Mouse (Mus musculus): ENCODE results near the gene Faah. TPM values are rescaled to one million over a fixed set of nuclear protein-coding genes. Genes with fewer than 3 reads are reported as not detected.

Gene Faah
- polyA plus RNA-seq (2015; fragmentation: Nextera tagmentation; extraction: Ambion mirVana) = 23.8 and 27.5 TPM in 2 replicates

DNA sequence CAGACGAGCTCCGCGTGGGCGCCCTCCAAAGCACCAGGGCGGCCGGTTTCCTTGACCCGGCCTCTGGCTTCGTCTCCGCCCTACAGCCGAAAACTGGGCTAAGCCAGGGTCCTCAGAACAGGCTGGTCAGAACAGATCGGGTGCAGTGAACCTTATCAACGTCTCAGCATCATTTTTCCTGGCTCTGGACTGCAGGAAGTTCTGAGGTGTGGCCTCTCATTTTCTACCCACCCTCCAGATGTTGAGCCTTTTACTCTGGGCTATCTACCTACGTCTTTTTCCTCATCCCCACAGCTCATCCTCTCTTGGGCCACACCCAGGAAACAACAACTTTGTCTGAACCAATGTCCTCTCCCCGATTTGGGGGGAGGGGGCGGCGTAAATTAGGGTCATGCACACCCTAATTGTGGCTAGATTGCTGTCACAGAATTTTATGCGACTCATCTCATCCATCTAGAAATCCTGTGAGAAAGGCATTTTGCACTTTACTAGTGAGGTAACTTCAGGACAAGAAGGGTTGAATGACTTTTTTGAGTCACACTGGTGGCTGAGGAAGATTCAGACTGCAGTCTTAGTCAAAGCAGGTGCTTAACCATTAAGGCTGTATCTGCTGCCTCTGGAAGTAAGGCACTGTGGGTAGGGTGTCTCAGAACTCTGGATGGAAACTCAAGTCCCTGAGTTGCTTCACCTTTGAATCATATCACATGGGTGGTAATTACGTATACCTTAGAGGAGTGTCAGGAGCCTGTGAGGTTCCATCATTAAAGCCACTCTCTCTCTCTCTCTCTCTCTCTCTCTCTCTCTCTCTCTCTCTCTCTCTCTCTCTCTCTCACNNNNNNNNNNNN, at the start of gene Faah:
Gene Faah (minus strand): TSS at position 25 of the 845 bp plus-strand sequence.
- 7% methylated on average over 18 of the region's 18 CpGs for WGBS
- H3K27ac ChIP-seq (ENCODE audit: low read depth, low read length) = peak within 1 kb of the TSS; percentile 80
- H3K27me3 ChIP-seq (replicated peaks; ENCODE audit: control insufficient read depth, insufficient read depth, low read length) = peaks cover 7% of the 10 kb centered on the region
- H3K4me3 ChIP-seq (ENCODE audit: low read length) = peak within 1 kb of the TSS; percentile 82
- H3K9ac ChIP-seq (ENCODE audit: low read depth, low read length) = peak within 1 kb of the TSS; percentile 89
- H3K9me3 ChIP-seq (ENCODE audit: control insufficient read depth, low read length) = no peaks in the 10 kb centered on the region
- no peaks in the 10 kb centered on the region for H3K36me3 ChIP-seq (ENCODE audit: control insufficient read depth, insufficient read depth, low read length)
- no peak; the same call in 1 of the 2 replicates for ATAC-seq
- H3K4me1 ChIP-seq (ENCODE audit: control insufficient read depth, insufficient read depth, low read depth, low read length) = peaks cover 4% of the 10 kb centered on the region
- H3K4me2 ChIP-seq (ENCODE audit: low read length) = peak within 1 kb of the TSS; percentile 95

- 35% methylated on average over 1 of the region's 1 CpGs for WGBS
- no peak for ATAC-seq
Observed at GRCm38 (mm10) chr4:116063855-116064254, 46.1 kb upstream of the Faah start.

DNA sequence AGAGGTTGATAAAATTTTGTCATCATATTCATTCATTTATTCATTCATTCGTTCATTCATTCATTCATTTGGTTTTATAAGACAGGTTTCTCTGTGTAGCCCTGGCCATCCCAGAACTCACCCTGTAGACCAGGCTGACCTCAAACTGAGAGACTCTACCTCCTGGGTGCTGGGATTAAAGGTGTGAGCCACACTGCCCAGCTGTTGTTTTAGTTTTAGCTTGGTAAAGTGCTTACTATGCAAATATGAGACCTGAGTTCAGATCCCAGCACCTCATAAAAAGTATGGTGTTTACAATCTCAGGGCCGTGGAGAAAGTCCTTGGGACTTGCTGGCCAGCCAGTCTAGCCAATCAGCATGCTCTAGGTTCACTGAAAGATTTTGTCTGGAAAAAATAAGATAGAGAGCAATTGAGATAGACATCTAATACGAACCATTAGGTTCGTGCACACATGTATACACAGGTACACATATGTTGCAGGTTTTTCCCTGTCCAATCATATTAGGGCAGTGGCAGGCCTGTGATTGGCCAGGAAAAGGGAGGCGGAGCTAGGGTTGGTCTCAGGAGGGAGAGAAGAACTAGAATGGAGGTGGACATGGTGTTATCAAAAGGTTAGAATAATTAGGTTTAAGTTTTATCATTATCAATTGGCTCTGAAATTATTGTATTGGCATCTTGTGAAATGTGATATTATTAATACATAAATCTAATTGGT, 41.4 kb upstream of the Faah start:
- ATAC-seq = no peak
- Histone ChIP-seq H3K4me3 (ENCODE audit: low read length) (no peak overlapping the region), H3K27me3 (replicated peaks; ENCODE audit: control insufficient read depth, insufficient read depth, low read length) (no peaks in the 10 kb centered on the region), H3K4me2 (ENCODE audit: low read length) (no peak overlapping the region), H3K36me3 (ENCODE audit: control insufficient read depth, insufficient read depth, low read length) (no peaks in the 10 kb centered on the region), H3K4me1 (ENCODE audit: control insufficient read depth, insufficient read depth, low read depth, low read length) (peaks cover 4% of the 10 kb centered on the region; the same call in 1 of the 2 replicates), H3K9ac (ENCODE audit: low read depth, low read length) (no peak overlapping the region), H3K27ac (ENCODE audit: low read depth, low read length) (no peak overlapping the region), H3K9me3 (ENCODE audit: control insufficient read depth, low read length) (no peaks in the 10 kb centered on the region)
- 81% methylated on average over 5 of the region's 5 CpGs for WGBS

More at GRCm38 (mm10) chr4:116063855-116064254, 46.1 kb upstream of the Faah start:
- Histone ChIP-seq H3K27me3 (replicated peaks; ENCODE audit: control insufficient read depth, insufficient read depth, low read length) (no peaks in the 10 kb centered on the region), H3K4me1 (ENCODE audit: control insufficient read depth, insufficient read depth, low read depth, low read length) (no peaks in the 10 kb centered on the region), H3K4me2 (ENCODE audit: low read length) (no peak overlapping the region), H3K36me3 (ENCODE audit: control insufficient read depth, insufficient read depth, low read length) (peaks cover 13% of the 10 kb centered on the region), H3K27ac (ENCODE audit: low read depth, low read length) (no peak overlapping the region), H3K9ac (ENCODE audit: low read depth, low read length) (no peak overlapping the region), H3K9me3 (ENCODE audit: control insufficient read depth, low read length) (no peaks in the 10 kb centered on the region), H3K4me3 (ENCODE audit: low read length) (no peak overlapping the region)

GRCm38 (mm10) chr4:116057559-116057958, 39.8 kb upstream of the Faah start:
- 8% methylated on average over 1 of the region's 1 CpGs for WGBS
- no peak overlapping the region for H3K27ac ChIP-seq (ENCODE audit: low read depth, low read length)
- H3K9me3 ChIP-seq (ENCODE audit: control insufficient read depth, low read length) = no peaks in the 10 kb centered on the region
- H3K4me3 ChIP-seq (ENCODE audit: low read length) = no peak overlapping the region
- no peak overlapping the region for H3K9ac ChIP-seq (ENCODE audit: low read depth, low read length)
- H3K27me3 ChIP-seq (replicated peaks; ENCODE audit: control insufficient read depth, insufficient read depth, low read length) = no peaks in the 10 kb centered on the region
- H3K4me1 ChIP-seq (ENCODE audit: control insufficient read depth, insufficient read depth, low read depth, low read length) = peaks cover 10% of the 10 kb centered on the region; the same call in 1 of the 2 replicates
- no peak for ATAC-seq
- H3K36me3 ChIP-seq (ENCODE audit: control insufficient read depth, insufficient read depth, low read length) = no peaks in the 10 kb centered on the region
- no peak overlapping the region for H3K4me2 ChIP-seq (ENCODE audit: low read length)

DNA sequence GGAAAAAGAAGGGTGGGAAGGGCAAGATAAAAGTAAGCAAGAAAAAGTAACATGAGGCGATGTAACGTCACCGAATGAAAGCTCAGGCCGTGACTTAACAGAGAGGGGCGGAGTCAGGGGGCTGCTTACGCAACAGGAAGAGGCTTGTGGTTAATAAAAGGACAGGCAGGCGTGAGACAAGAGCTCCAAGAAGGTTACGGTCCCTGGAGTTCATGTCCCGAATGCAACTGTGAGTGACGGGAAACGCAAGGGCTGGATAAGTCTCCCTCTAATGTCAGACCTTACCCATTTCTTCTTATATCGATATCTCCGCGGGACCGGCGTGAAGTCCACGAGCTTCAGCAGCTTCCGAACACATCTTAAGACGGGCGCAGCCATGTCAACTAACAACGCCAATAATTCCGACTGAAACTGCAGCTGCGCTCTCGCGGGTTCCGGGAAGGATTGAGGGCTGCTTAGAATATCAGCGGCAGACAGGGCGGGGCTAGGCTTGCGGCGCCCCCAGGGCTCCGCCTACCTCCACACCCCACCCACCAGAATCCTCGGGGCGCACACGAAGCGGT, 35.8 kb upstream of the Faah start, which contains the start of gene Nsun4:
Gene Nsun4 (minus strand): TSS at position 478 of the 563 bp plus-strand sequence.
- peak within 1 kb of the TSS; percentile 72 for H3K9ac ChIP-seq (ENCODE audit: low read depth, low read length)
- peak within 1 kb of the TSS; percentile 86 for H3K27ac ChIP-seq (ENCODE audit: low read depth, low read length)
- H3K36me3 ChIP-seq (ENCODE audit: control insufficient read depth, insufficient read depth, low read length) = no peaks in the 10 kb centered on the region
- peak within 1 kb of the TSS; percentile 63 for H3K4me3 ChIP-seq (ENCODE audit: low read length)
- peak within 1 kb of the TSS; percentile 65 for H3K4me2 ChIP-seq (ENCODE audit: low read length)
- WGBS = under 1% methylated on average over 35 of the region's 35 CpGs
- peak; percentile 96 for ATAC-seq
- H3K9me3 ChIP-seq (ENCODE audit: control insufficient read depth, low read length) = no peaks in the 10 kb centered on the region
- H3K27me3 ChIP-seq (replicated peaks; ENCODE audit: control insufficient read depth, insufficient read depth, low read length) = no peaks in the 10 kb centered on the region
- peaks cover 12% of the 10 kb centered on the region; the same call in 1 of the 2 replicates for H3K4me1 ChIP-seq (ENCODE audit: control insufficient read depth, insufficient read depth, low read depth, low read length)

DNA sequence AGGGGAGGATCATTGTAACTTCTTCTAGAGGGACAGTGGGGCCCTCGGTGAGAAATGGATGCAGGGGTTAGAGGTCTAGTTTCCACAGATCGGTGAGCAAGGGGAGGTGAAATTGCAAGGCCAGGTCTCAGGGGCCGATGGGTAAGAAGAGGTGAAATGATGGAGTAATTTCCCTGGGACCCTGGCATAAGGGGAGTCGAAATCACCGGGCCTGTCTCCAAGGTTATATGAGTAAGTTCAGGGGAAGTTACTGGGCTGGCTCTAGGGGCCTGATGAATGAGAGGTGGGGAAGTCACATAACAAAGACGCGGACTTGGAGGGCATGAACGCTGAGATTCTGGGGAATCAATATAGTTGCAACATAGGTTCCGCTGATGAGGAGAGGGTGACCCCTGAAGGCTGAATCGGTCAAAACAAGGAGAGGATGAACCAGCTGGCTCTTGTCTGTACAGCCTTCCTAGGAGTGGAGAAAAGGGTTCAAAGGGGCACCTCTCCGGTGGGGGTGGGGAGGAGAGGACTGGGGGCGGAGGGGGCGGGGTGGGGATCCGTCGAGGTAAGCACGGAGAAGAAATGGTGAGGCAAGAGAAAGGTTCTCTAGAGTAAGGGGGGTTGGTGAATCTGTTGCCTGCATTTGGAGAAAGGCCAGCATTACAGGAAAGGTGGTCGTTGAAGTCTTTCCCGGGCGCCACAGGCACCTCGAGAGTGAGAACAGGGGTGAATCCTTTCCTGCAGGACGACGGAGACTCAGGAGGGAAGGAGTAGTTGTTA, 35.0 kb upstream of the Faah start:
- H3K9me3 ChIP-seq (ENCODE audit: control insufficient read depth, low read length) = no peaks in the 10 kb centered on the region
- peak overlapping the region; percentile 86; the same call in 1 of the 2 replicates for H3K27ac ChIP-seq (ENCODE audit: low read depth, low read length)
- H3K4me3 ChIP-seq (ENCODE audit: low read length) = peak overlapping the region; percentile 63
- peak overlapping the region; percentile 19 for H3K9ac ChIP-seq (ENCODE audit: low read depth, low read length)
- H3K27me3 ChIP-seq (replicated peaks; ENCODE audit: control insufficient read depth, insufficient read depth, low read length) = no peaks in the 10 kb centered on the region
- WGBS = 9% methylated on average over 22 of the region's 22 CpGs
- peak; percentile 43 for ATAC-seq
- peak overlapping the region; percentile 65 for H3K4me2 ChIP-seq (ENCODE audit: low read length)
- peaks cover 12% of the 10 kb centered on the region; the same call in 1 of the 2 replicates for H3K4me1 ChIP-seq (ENCODE audit: control insufficient read depth, insufficient read depth, low read depth, low read length)
- no peaks in the 10 kb centered on the region for H3K36me3 ChIP-seq (ENCODE audit: control insufficient read depth, insufficient read depth, low read length)

- H3K27me3 ChIP-seq (replicated peaks; ENCODE audit: control insufficient read depth, insufficient read depth, low read length) = no peaks in the 10 kb centered on the region
- H3K36me3 ChIP-seq (ENCODE audit: control insufficient read depth, insufficient read depth, low read length) = no peaks in the 10 kb centered on the region
- no peak for ATAC-seq
- H3K9ac ChIP-seq (ENCODE audit: low read depth, low read length) = no peak overlapping the region
- peaks cover 8% of the 10 kb centered on the region; the same call in 1 of the 2 replicates for H3K4me1 ChIP-seq (ENCODE audit: control insufficient read depth, insufficient read depth, low read depth, low read length)
- H3K4me3 ChIP-seq (ENCODE audit: low read length) = no peak overlapping the region
- H3K27ac ChIP-seq (ENCODE audit: low read depth, low read length) = no peak overlapping the region
- WGBS = 83% methylated on average over 3 of the region's 3 CpGs
- H3K9me3 ChIP-seq (ENCODE audit: control insufficient read depth, low read length) = no peaks in the 10 kb centered on the region
- H3K4me2 ChIP-seq (ENCODE audit: low read length) = no peak overlapping the region
Observed at GRCm38 (mm10) chr4:116049211-116049610, 31.5 kb upstream of the Faah start.

GRCm38 (mm10) chr4:116048130-116048920, 30.6 kb upstream of the Faah start:
- no peak overlapping the region for H3K9ac ChIP-seq (ENCODE audit: low read depth, low read length)
- no peak for ATAC-seq
- 81% methylated on average over 7 of the region's 7 CpGs for WGBS
- H3K4me3 ChIP-seq (ENCODE audit: low read length) = no peak overlapping the region
- H3K27me3 ChIP-seq (replicated peaks; ENCODE audit: control insufficient read depth, insufficient read depth, low read length) = no peaks in the 10 kb centered on the region
- peaks cover 7% of the 10 kb centered on the region; the same call in 1 of the 2 replicates for H3K4me1 ChIP-seq (ENCODE audit: control insufficient read depth, insufficient read depth, low read depth, low read length)
- no peak overlapping the region for H3K4me2 ChIP-seq (ENCODE audit: low read length)
- no peak overlapping the region for H3K27ac ChIP-seq (ENCODE audit: low read depth, low read length)
- H3K9me3 ChIP-seq (ENCODE audit: control insufficient read depth, low read length) = no peaks in the 10 kb centered on the region
- no peaks in the 10 kb centered on the region for H3K36me3 ChIP-seq (ENCODE audit: control insufficient read depth, insufficient read depth, low read length)
